Mouse (Mus musculus) ES-Bruce4 (cell line): ENCODE data around the gene Rps17. TPM values are rescaled to one million over a fixed set of nuclear protein-coding genes. Genes with fewer than 3 reads are reported as not detected.

Experiments
- H3K27ac ChIP-seq: 2 replicates; pipeline ENCODE4 v1.5.1; 2012; ENCODE audit warnings: low read length, inconsistent platforms; ENCODE audit not compliant: insufficient read depth
- H3K27me3 ChIP-seq: 2 replicates; pipeline ENCODE4 v1.6.1; 2012; ENCODE audit warnings: mild to moderate bottlenecking, low read length, inconsistent platforms; ENCODE audit not compliant: control insufficient read depth, poor library complexity, insufficient read depth, severe bottlenecking
- H3K36me3 ChIP-seq: 2 replicates; pipeline ENCODE4 v1.6.1; 2012; ENCODE audit warnings: inconsistent platforms, mild to moderate bottlenecking, low read length, moderate library complexity; ENCODE audit not compliant: control insufficient read depth, poor library complexity, insufficient read depth, severe bottlenecking
- H3K4me1 ChIP-seq: one replicate; pipeline ENCODE4 v1.8.1; 2011; ENCODE audit warnings: low read length; ENCODE audit not compliant: control insufficient read depth, insufficient read depth
- H3K4me3 ChIP-seq: 2 replicates; pipeline ENCODE4 v1.5.1; 2011; ENCODE audit warnings: low read depth, mild to moderate bottlenecking, low read length
- H3K9ac ChIP-seq: 2 replicates; pipeline ENCODE4 v1.6.1; 2012; ENCODE audit warnings: low read depth, mild to moderate bottlenecking, inconsistent platforms; ENCODE audit not compliant: poor library complexity, severe bottlenecking
- H3K9me3 ChIP-seq: replicated peaks from 2 replicates; pipeline ENCODE4 v1.6.1; 2012; ENCODE audit warnings: mild to moderate bottlenecking, low read length, inconsistent platforms; ENCODE audit not compliant: control insufficient read depth, poor library complexity, insufficient read depth, severe bottlenecking
- CTCF ChIP-seq: IDR thresholded peaks from one replicate; pipeline ENCODE4 v1.8.1; 2011; ENCODE audit warnings: low read depth, low read length
- EP300 ChIP-seq: IDR thresholded peaks from 2 replicates; pipeline ENCODE4 v1.6.1; 2011; ENCODE audit warnings: low read depth, low read length; ENCODE audit not compliant: insufficient read depth
- POLR2A ChIP-seq: IDR thresholded peaks from one replicate; pipeline ENCODE4 v1.8.1; 2011; ENCODE audit warnings: low read length; ENCODE audit not compliant: insufficient read depth
- polyA plus RNA-seq: library from polyadenylated mRNA; stranded (reverse); fragments of >200 nt; gene quantifications from 2 replicates; pipeline ENCODE4 v1.2.4, GENCODE M21; 2011; ENCODE audit warnings: low read depth; ENCODE audit not compliant: missing spikeins, insufficient read depth, insufficient read length

Gene Rps17
- polyA plus RNA-seq, 1 experiment = 2,648 TPM

GRCm38 (mm10) chr7:81298206-81298605, 46.8 kb downstream of the Rps17 start:
- Histone ChIP-seq H3K27ac (no peak overlapping the region), H3K4me1 (no peaks in the 10 kb centered on the region), H3K4me3 (no peak overlapping the region), H3K27me3 (no peaks in the 10 kb centered on the region), H3K9me3 (no peaks in the 10 kb centered on the region), H3K36me3 (no peaks in the 10 kb centered on the region), H3K9ac (no peak overlapping the region)
- TF ChIP-seq POLR2A = no peak
- TF ChIP-seq EP300 = no peak
- no peak for TF ChIP-seq CTCF

- no peak overlapping the region for H3K9ac ChIP-seq
- H3K27me3 ChIP-seq = no peaks in the 10 kb centered on the region
- no peak overlapping the region for H3K27ac ChIP-seq
- H3K36me3 ChIP-seq = no peaks in the 10 kb centered on the region
- H3K9me3 ChIP-seq = no peaks in the 10 kb centered on the region
- H3K4me1 ChIP-seq = no peaks in the 10 kb centered on the region
- no peak overlapping the region for H3K4me3 ChIP-seq
- no peak for TF ChIP-seq CTCF
These were observed 49.9 kb downstream of the Rps17 start for GRCm38 (mm10) chr7:81295169-81295568.

Other genes with a start within 250 kb of the Rps17 start
- 4.5 and 4.7 TPM in 2 replicates for gene Slc28a1, start 230.5 kb downstream of the Rps17 start, polyA plus RNA-seq
- gene Pde8a, start 131.7 kb downstream of the Rps17 start, polyA plus RNA-seq = 7.0 and 7.4 TPM in 2 replicates
- 9.5 and 14.8 TPM in 2 replicates for gene Cpeb1, start 110.2 kb upstream of the Rps17 start, polyA plus RNA-seq
- gene Ap3b2, start 148.7 kb upstream of the Rps17 start, polyA plus RNA-seq = 6.7 and 7.2 TPM in 2 replicates
- gene BC048679, start 153.0 kb upstream of the Rps17 start, polyA plus RNA-seq = not detected in 2 replicates
- not detected in 2 replicates for gene Fsd2, start 221.7 kb upstream of the Rps17 start, polyA plus RNA-seq
- gene Whamm, start 226.0 kb upstream of the Rps17 start, polyA plus RNA-seq = 11.1 and 12.0 TPM in 2 replicates